Mouse (Mus musculus): ENCODE results near the gene Olfr820. TPM values are rescaled to one million over a fixed set of nuclear protein-coding genes. Genes with fewer than 3 reads are reported as not detected.

The Olfr820 gene
- polyA plus RNA-seq, 1 experiment from 2014 or later = not detected

DNA sequence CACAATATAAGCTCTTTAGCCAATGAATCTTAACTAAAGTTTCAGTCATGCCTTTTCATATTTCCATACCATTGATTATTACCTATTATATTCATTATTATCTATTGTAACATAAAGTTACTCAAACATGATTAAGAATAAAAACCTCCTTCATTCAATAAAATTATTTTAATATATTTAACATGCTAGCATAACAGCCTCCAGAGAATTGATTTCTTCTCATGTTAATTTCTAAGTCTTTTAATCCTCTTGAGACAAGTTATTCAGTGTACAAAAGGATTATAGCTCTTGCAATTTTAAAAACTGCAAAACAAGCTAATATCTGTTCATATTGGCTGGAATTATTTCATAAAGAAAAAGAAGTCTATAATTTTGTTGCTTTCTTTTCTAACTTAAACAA lies 17.6 kb downstream of the Olfr820 start, which contains the start of gene Olfr821:
Gene Olfr821 (plus strand): TSS at position 301 of the 400 bp plus-strand sequence.
- H3K4me3 ChIP-seq (ENCODE audit: low read length) = no peak within 1 kb of the TSS
- H3K36me3 ChIP-seq (ENCODE audit: control insufficient read depth, insufficient read depth, low read length) = no peaks in the 10 kb centered on the region
- no peaks in the 10 kb centered on the region for H3K27me3 ChIP-seq (ENCODE audit: control insufficient read depth, insufficient read depth, low read length)
- no peak within 1 kb of the TSS for H3K27ac ChIP-seq (ENCODE audit: low read depth, low read length)
- no peak within 1 kb of the TSS for H3K4me2 ChIP-seq (replicated peaks; ENCODE audit: low read depth, low read length)
- no peak within 1 kb of the TSS for H3K9ac ChIP-seq (ENCODE audit: low read depth, low read length)
- no peaks in the 10 kb centered on the region for H3K4me1 ChIP-seq (ENCODE audit: control insufficient read depth, insufficient read depth, low read length)
- no peaks in the 10 kb centered on the region for H3K9me3 ChIP-seq (ENCODE audit: control insufficient read depth, low read length)
- ATAC-seq (ENCODE audit: low FRiP score, low TSS enrichment) = no peak

DNA sequence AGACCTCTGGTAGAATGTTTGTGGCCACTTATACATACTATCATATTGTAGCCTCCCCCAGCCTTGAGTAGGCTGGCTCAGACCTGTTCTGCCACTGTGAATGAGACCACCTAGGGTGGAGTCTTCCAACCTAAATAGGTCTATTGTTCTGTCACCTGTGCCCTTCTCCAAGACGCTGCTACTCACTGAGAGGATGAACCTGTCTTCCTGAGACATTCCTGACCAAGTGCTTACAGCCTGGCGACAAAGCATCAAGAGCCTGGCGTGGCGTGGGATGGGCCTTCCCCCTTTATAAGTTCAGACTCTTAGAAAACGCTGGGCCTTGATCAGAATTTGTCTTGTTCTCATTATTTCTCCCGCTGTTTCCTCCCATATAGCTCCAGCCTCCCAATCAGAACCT lies 24.7 kb downstream of the Olfr820 start:
- H3K27me3 ChIP-seq (ENCODE audit: control insufficient read depth, insufficient read depth, low read length) = no peaks in the 10 kb centered on the region
- no peak for ATAC-seq (ENCODE audit: low FRiP score, low TSS enrichment)
- no peaks in the 10 kb centered on the region for H3K4me1 ChIP-seq (ENCODE audit: control insufficient read depth, insufficient read depth, low read length)
- H3K4me2 ChIP-seq (replicated peaks; ENCODE audit: low read depth, low read length) = no peak overlapping the region
- H3K36me3 ChIP-seq (ENCODE audit: control insufficient read depth, insufficient read depth, low read length) = no peaks in the 10 kb centered on the region
- H3K9me3 ChIP-seq (ENCODE audit: control insufficient read depth, low read length) = no peaks in the 10 kb centered on the region
- H3K9ac ChIP-seq (ENCODE audit: low read depth, low read length) = no peak overlapping the region
- H3K4me3 ChIP-seq (ENCODE audit: low read length) = no peak overlapping the region
- no peak overlapping the region for H3K27ac ChIP-seq (ENCODE audit: low read depth, low read length)
- WGBS = 74% methylated on average over 6 of the region's 6 CpGs

Other genes starting within 250 kb of the Olfr820 start
- not detected in 2 replicates for gene Olfr808, start 247.1 kb upstream of the Olfr820 start, polyA plus RNA-seq (2014; fragmentation: Nextera tagmentation; extraction: Ambion mirVana)
- gene Olfr809, start 238.0 kb upstream of the Olfr820 start, polyA plus RNA-seq (2014; fragmentation: Nextera tagmentation; extraction: Ambion mirVana) = not detected in 2 replicates
- not detected in 2 replicates for gene Olfr810, start 217.7 kb upstream of the Olfr820 start, polyA plus RNA-seq (2014; fragmentation: Nextera tagmentation; extraction: Ambion mirVana)
- gene Olfr811, start 208.2 kb upstream of the Olfr820 start, polyA plus RNA-seq (2014; fragmentation: Nextera tagmentation; extraction: Ambion mirVana) = not detected in 2 replicates
- gene Olfr812, start 166.5 kb upstream of the Olfr820 start, polyA plus RNA-seq (2014; fragmentation: Nextera tagmentation; extraction: Ambion mirVana) = not detected in 2 replicates
- not detected in 2 replicates for gene Olfr813, start 157.3 kb upstream of the Olfr820 start, polyA plus RNA-seq (2014; fragmentation: Nextera tagmentation; extraction: Ambion mirVana)
- gene Olfr814, start 132.8 kb upstream of the Olfr820 start, polyA plus RNA-seq (2014; fragmentation: Nextera tagmentation; extraction: Ambion mirVana) = not detected in 2 replicates
- gene Olfr815, start 106.8 kb upstream of the Olfr820 start, polyA plus RNA-seq (2014; fragmentation: Nextera tagmentation; extraction: Ambion mirVana) = not detected in 2 replicates
- not detected in 2 replicates for gene Olfr816, start 97.0 kb upstream of the Olfr820 start, polyA plus RNA-seq (2014; fragmentation: Nextera tagmentation; extraction: Ambion mirVana)
- gene Olfr818, start 63.5 kb upstream of the Olfr820 start, polyA plus RNA-seq (2014; fragmentation: Nextera tagmentation; extraction: Ambion mirVana) = not detected in 2 replicates
- not detected in 2 replicates for gene Olfr819, start 45.4 kb upstream of the Olfr820 start, polyA plus RNA-seq (2014; fragmentation: Nextera tagmentation; extraction: Ambion mirVana)
- gene Olfr247, start 36.5 kb upstream of the Olfr820 start, polyA plus RNA-seq (2014; fragmentation: Nextera tagmentation; extraction: Ambion mirVana) = not detected in 2 replicates
- gene Gm10310, start 27.6 kb upstream of the Olfr820 start, polyA plus RNA-seq (2014; fragmentation: Nextera tagmentation; extraction: Ambion mirVana) = not detected in 2 replicates
- gene Olfr821, start 17.7 kb downstream of the Olfr820 start, polyA plus RNA-seq (2014; fragmentation: Nextera tagmentation; extraction: Ambion mirVana) = not detected in 2 replicates
- gene Olfr822, start 58.6 kb downstream of the Olfr820 start, polyA plus RNA-seq (2014; fragmentation: Nextera tagmentation; extraction: Ambion mirVana) = not detected in 2 replicates
- gene Olfr823, start 102.8 kb downstream of the Olfr820 start, polyA plus RNA-seq (2014; fragmentation: Nextera tagmentation; extraction: Ambion mirVana) = not detected in 2 replicates
- not detected in 2 replicates for gene Olfr824, start 117.4 kb downstream of the Olfr820 start, polyA plus RNA-seq (2014; fragmentation: Nextera tagmentation; extraction: Ambion mirVana)
- gene Olfr825, start 154.1 kb downstream of the Olfr820 start, polyA plus RNA-seq (2014; fragmentation: Nextera tagmentation; extraction: Ambion mirVana) = not detected in 2 replicates
- gene Olfr826, start 171.6 kb downstream of the Olfr820 start, polyA plus RNA-seq (2014; fragmentation: Nextera tagmentation; extraction: Ambion mirVana) = not detected in 2 replicates
- gene Olfr827, start 201.8 kb downstream of the Olfr820 start, polyA plus RNA-seq (2014; fragmentation: Nextera tagmentation; extraction: Ambion mirVana) = not detected in 2 replicates